Mouse (Mus musculus) Muller cell, postnatal 12 days (primary cell): Measurements from ENCODE around the gene Rab11fip5.

Source experiments
- DNase-seq: peaks from one replicate; pipeline ENCODE4 v3.0.0-alpha.2; 2015; ENCODE audit errors: inconsistent ontology term

Rab11fip5 gene

GRCm38 (mm10) chr6:85314064-85314798, 60.2 kb downstream of the Rab11fip5 start:
- DNase-seq = peak; percentile 55

GRCm38 (mm10) chr6:85307894-85308293, 66.5 kb downstream of the Rab11fip5 start:
- no peak for DNase-seq

- DNase-seq = no peak
Observed at GRCm38 (mm10) chr6:85306375-85306774, 68.1 kb downstream of the Rab11fip5 start.

DNA sequence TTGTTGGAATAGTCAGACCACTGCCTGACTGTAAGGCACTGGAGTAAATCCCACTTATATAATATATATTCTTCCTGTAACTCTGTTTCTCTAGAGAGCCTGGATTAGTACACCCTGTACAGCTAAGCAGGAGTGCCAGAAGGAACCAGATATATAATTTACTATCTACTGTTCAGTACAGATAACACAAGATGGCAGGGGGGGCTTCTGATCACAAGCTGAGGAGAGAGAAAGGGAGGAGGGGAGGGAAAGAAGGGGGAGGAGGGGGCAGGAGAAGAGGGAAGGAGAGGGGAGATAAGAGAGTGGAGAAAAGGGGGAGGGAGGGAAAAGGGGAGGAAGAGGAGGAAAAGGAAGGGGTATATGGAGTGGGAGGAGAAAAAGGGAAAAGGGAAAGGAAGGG, 68.6 kb downstream of the Rab11fip5 start:
- DNase-seq = no peak

GRCm38 (mm10) chr6:85304966-85305365, 69.5 kb downstream of the Rab11fip5 start:
- DNase-seq = no peak

- peak; percentile 93 for DNase-seq
Observed at GRCm38 (mm10) chr6:85302326-85303055, 71.9 kb downstream of the Rab11fip5 start.

- peak; percentile 82 for DNase-seq
Observed at GRCm38 (mm10) chr6:85295384-85296167, 78.9 kb downstream of the Rab11fip5 start.

DNA sequence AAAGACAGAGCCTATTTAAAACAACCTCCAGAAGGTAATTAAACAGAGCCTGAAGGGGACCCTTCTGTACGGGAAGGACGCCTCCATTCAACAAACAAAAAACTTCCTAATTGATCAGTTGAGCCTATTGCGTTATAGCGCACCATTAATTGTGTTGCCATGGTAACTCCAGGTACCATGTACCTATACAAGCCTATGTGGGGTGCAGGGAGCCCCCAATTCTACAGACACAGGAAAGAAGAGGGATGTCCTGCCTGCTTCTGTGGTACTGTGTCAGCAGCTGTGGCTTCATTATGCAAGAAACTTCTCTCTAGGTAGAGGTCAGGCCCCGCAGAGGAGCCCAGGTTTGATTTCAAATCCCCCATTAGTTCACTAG, 80.4 kb downstream of the Rab11fip5 start:
- DNase-seq = no peak

DNA sequence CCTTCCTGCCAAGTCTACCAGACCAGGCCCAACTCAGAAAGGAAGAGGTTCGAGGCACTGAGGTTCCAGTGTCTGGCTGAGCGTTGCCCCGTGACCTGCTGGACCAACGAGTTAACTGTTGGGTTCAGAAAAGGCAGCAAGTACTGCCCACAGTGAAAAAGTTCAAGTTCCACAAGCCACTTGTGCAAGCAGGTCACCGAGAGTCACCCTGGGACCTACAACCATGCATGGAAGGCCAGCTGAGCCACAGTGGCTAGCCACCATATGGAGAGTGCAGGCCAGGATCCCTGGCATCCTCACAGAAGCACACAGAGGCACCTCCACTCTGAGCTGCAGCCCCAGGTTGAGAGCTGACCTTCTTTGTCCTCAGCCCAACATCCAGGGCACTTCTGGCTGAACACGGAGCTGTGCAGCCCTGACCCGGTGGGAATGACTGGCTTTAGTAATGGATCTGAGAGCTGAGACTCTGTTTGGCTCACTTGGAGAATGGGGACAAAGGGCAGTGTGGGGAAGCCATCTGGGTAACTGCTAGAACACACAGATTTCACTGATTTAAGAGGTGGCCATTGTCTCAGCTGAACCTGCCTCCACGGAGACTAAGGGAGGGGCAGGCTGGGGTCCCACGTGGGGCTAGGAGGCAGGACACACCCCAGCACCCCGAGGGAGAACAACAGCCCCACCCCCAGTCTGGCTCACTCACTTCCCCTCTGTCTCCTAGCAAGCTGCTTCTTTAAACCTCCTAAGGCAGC, 81.0 kb downstream of the Rab11fip5 start:
- DNase-seq = no peak

DNA sequence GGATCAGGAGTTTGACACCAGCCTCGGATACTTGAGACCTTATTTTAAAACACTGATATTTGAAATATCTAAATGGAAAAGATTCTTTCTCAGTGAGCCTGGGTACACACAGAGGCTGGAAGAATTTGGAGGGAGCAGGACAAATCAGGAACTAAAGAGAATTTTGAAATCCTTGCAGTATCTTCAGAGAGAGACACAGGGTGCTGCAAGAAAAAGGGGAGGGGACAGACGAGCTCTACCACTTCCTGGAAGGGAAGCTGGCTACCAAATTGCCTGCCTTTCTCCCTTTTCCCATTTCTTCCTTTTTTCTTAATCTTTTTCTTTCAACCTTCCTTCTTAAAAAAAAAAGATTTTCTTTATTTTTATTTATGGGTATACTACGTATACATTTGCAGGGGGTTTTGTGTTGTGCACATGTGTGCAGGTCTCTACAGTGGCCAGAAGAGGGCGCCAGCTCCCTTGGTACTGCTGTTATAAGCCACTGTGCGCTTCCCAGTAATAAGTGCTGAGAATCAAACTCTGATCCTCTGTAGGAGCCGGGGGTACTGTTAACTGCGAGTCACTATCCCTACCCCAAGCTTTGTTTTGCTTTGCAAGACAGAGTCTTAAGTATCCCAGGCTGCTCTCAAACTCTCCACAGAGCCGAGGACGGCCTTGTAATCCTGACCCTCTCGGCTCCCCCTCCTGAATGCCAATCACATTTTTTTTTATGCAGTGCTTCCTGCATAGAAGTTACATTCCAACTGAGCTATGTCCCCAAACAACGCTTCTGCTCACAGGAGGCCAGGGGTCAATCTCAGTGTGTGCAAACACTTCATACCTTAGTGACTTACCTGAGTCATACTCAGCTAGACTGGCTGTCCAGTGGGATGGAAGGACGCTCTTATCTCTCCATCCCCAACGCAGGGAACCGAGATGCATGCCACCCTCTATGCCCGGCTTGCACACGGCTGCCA, 83.3 kb downstream of the Rab11fip5 start:
- no peak for DNase-seq

- no peak for DNase-seq
Observed at GRCm38 (mm10) chr6:85288193-85288857, 86.1 kb downstream of the Rab11fip5 start.

DNA sequence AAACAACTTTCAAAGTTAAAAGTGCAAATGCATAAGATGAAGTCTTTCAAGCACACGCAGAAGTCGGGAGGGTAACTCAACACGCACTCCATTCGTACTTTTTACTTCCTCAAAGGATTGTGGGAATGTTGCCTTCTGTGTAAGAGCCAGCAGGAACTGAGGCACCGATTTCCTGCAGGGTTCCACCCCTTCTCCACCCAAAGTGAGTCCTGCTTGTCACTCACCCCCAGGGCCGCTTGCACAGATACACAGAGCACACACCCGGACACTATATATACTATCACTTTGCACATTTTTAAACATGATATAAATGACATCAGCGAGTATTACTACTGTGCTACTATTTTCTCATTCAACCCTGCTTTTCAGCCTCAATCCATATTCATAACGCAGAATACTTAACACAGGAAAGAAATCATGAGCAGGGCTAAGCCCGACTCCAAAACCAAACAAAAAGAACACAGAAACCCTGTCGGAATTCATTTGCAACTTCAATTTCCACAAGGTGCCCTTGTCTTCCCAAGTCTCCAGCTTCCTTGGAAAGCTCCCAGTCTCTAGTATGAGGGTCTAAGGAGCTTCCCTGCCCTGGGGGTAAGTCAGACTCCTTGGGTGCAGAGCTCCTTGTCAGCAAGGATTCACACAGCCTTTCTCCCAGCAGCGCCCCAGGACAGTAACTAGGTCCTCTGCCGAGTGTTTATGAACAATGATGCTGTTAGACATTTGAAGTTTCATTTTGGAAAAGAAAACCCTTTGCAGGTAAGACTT, 88.0 kb downstream of the Rab11fip5 start:
- DNase-seq = no peak
